Mouse (Mus musculus) layer of hippocampus, adult 2 months (tissue): ENCODE results near the gene Sbsn. TPM values are rescaled to one million over a fixed set of nuclear protein-coding genes. Genes with fewer than 3 reads are reported as not detected.

Experiments used
- DNase-seq, 2 experiments: peaks; one replicate each; pipeline ENCODE4 v3.0.0; 2022; ENCODE audit warnings: low spot score in 2 of 2
- H3K27ac ChIP-seq: fragments of 200-600 bp; 2 replicates; pipeline ENCODE4 v1.8.1; 2022
- H3K4me3 ChIP-seq: fragments of 200-600 bp; 2 replicates; pipeline ENCODE4 v1.8.1; 2022; ENCODE audit warnings: mild to moderate bottlenecking
- CTCF ChIP-seq: fragments of 200-600 bp; conservative IDR thresholded peaks from 2 replicates; pipeline ENCODE4 v1.8.1; 2022; ENCODE audit warnings: antibody characterized with exemption, mild to moderate bottlenecking, moderate library complexity
- total RNA-seq, 2 experiments: library from RNA; stranded (reverse); gene quantifications; 2 replicates each; pipeline ENCODE4 v1.2.3; 2021

Gene Sbsn
- total RNA-seq, 2 experiments from 2014 or later: 4.9 to 6.1 TPM

DNA sequence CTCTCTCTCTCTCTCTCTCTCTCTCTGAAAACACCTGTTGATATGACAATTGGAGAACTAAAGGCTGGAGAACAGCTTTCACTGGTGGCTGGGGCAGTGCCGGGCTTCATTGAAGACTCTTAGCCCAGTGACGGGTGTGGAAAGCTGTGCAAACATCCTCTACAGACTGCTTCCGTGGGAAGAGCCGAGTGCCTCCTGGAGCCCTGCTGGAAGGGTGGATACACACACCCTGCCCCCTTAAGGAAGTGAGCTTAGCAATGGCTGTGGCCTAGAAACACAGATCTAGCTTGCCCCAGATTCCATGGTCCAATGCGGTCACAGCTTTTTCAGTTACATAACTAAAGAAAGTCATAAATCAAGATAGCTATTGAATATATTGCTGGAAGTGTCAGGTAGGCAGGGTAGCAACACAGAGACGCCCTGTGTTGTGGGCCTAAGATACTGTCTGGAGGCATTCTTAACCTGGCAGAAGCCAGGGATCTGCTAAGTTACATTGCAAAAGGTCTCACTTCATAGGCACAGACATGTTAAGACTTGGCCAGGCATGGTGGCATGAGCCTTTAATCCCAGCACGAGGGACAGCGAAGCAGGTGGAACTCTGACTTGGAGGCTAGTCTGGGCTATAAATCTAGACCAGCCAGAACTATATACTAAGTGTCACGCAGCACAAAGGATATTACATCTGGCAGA is 52.9 kb downstream of the Sbsn start:
- Histone ChIP-seq H3K4me3 (no peak overlapping the region), H3K27ac (no peak overlapping the region)
- DNase-seq: no peak
- no peak for TF ChIP-seq CTCF

Other genes starting within 250 kb of the Sbsn start
- 100 to 1,000 TPM; 101 to 119 TPM for gene Arhgap33, start 216.4 kb upstream of the Sbsn start, total RNA-seq
- gene Hspb6, start 199.3 kb upstream of the Sbsn start, total RNA-seq: 1 to 10 TPM; 2.7 to 4.8 TPM
- gene Proser3, start 199.2 kb upstream of the Sbsn start, total RNA-seq: 1 to 10 TPM; 4.0 to 4.1 TPM
- gene Lin37, start 191.6 kb upstream of the Sbsn start, total RNA-seq: 10 to 100 TPM; 45.5 to 47.6 TPM
- 10 to 100 TPM; 71.4 to 90.8 TPM for gene U2af1l4, start 188.2 kb upstream of the Sbsn start, total RNA-seq
- gene Gm49396, start 188.1 kb upstream of the Sbsn start, total RNA-seq: 10 to 100 TPM in 1 of 2 experiments, 1 to 10 TPM in 1; 9.0 to 11.4 TPM
- 10 to 100 TPM; 79.9 to 92.3 TPM for gene Psenen, start 187.8 kb upstream of the Sbsn start, total RNA-seq
- gene Igflr1, start 186.0 kb upstream of the Sbsn start, total RNA-seq: 1 to 10 TPM; 6.4 to 6.5 TPM
- 10 to 100 TPM; 49.8 to 57.5 TPM for gene Kmt2b, start 162.7 kb upstream of the Sbsn start, total RNA-seq
- not detected for gene Zbtb32, start 152.6 kb upstream of the Sbsn start, total RNA-seq
- under 1 TPM in 1 of 2 experiments, not detected in 1; 0.69 TPM for gene Upk1a, start 138.6 kb upstream of the Sbsn start, total RNA-seq
- 100 to 1,000 TPM; 552 to 568 TPM for gene Cox6b1, start 125.3 kb upstream of the Sbsn start, total RNA-seq
- not detected for gene Etv2, start 115.6 kb upstream of the Sbsn start, total RNA-seq
- gene Rbm42, start 101.2 kb upstream of the Sbsn start, total RNA-seq: 10 to 100 TPM; 69.5 to 72.6 TPM
- gene Haus5, start 86.5 kb upstream of the Sbsn start, total RNA-seq: 1 to 10 TPM; 6.6 to 6.8 TPM
- gene Pmis2, start 79.9 kb upstream of the Sbsn start, total RNA-seq: not detected
- not detected for gene 2200002J24Rik, start 52.5 kb upstream of the Sbsn start, total RNA-seq
- under 1 TPM; 0.38 to 0.47 TPM for gene Atp4a, start 39.3 kb upstream of the Sbsn start, total RNA-seq
- 100 to 1,000 TPM; 108 to 112 TPM for gene Tmem147, start 21.9 kb upstream of the Sbsn start, total RNA-seq
- gene Gapdhs, start 7.8 kb upstream of the Sbsn start, total RNA-seq: not detected
- under 1 TPM; 0.56 to 1.00 TPM for gene Dmkn, start 12.3 kb downstream of the Sbsn start, total RNA-seq
- not detected for gene Krtdap, start 36.4 kb downstream of the Sbsn start, total RNA-seq
- gene Ffar2, start 72.3 kb downstream of the Sbsn start, total RNA-seq: not detected
- gene Ffar3, start 104.7 kb downstream of the Sbsn start, total RNA-seq: not detected
- not detected for gene Ffar1, start 110.1 kb downstream of the Sbsn start, total RNA-seq
- gene Cd22, start 128.9 kb downstream of the Sbsn start, total RNA-seq: not detected
- gene Mag, start 163.4 kb downstream of the Sbsn start, total RNA-seq: 100 to 1,000 TPM; 135 to 145 TPM
- not detected for gene Hamp2, start 173.2 kb downstream of the Sbsn start, total RNA-seq
- not detected for gene Hamp, start 192.6 kb downstream of the Sbsn start, total RNA-seq
- gene Usf2, start 205.3 kb downstream of the Sbsn start, total RNA-seq: 100 to 1,000 TPM; 134 to 137 TPM
- gene Lsr, start 222.0 kb downstream of the Sbsn start, total RNA-seq: 1 to 10 TPM; 7.5 to 8.6 TPM
- not detected for gene Fam187b, start 222.3 kb downstream of the Sbsn start, total RNA-seq